Mouse (Mus musculus) CD4-positive helper T cell, adult 2 months (primary cell): ENCODE data around the gene Cldn34c2.
"Not testable (repeated sequence)": the region's sequence is repeated elsewhere in the genome, so short reads cannot be mapped to it uniquely, and the experiment has no call there.

Experiments used
- DNase-seq: peaks from one replicate; pipeline ENCODE4 v3.0.0-alpha.2; 2012; ENCODE audit warnings: low read depth, missing footprints, low spot score

Gene Cldn34c2

GRCm38 (mm10) chrX:123581400-123581799 is at the start of gene Cldn34c2:
Gene Cldn34c2 (plus strand): TSS chrX:123581700.
- DNase-seq, result not testable (repeated sequence)

DNA sequence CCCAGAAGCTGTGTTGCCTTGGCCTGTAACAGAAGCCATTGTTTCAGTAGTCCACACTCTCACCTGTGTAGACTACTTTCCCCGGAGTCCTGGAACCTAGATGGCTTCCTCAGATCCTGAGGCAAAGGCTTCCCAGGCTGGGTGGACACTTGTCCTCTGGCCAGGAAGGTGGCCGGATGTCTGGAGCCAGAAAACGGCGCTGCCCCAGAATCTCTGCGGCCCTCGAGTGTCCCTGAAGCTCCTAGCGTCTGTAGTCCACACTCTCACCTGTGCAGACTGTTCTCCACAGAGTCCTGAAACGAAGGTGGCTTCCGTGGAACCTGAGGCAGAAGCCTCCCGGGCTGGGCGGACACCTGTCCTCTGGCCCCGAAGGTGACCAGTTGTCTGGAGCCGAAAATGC is 30.1 kb upstream of the Cldn34c2 start:
- DNase-seq, result not testable (repeated sequence)

DNA sequence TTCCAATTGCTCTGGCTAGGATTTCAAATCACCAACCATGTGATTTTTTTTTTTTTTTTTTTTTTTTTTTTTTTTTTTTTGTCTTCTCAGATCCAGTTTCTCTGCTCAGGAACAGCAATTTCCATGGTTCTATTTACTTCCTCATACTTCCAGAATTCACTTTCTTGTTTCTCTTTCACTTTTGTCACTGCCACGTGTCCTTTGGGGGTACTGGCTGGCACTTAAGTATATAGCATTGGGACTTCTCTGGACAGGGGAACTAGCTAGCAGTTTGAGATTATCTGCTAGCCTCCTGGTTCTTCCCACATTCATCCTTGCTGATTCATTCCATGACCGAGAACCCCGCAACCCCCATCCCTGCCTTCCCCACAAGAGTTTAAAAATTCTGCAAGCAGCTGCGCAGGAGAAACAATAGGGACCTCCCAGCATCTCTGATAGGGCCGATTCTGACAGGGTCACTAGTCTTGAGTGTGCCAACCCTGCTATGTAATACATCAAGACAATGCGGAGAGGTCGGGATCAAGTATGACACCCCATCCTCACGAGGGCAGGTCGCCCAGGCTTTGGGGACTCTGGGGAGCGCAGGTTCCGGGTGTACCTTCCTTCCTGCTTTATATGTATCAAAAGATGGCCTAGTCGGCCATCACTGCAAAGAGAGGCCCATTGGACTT is 30.8 kb downstream of the Cldn34c2 start:
- DNase-seq, result not testable (repeated sequence)
